Mouse (Mus musculus): ENCODE data around the gene Ccdc142. TPM values are rescaled to one million over a fixed set of nuclear protein-coding genes. Genes with fewer than 3 reads are reported as not detected.

Ccdc142 gene
- 16.0 TPM for total RNA-seq (2023)

DNA sequence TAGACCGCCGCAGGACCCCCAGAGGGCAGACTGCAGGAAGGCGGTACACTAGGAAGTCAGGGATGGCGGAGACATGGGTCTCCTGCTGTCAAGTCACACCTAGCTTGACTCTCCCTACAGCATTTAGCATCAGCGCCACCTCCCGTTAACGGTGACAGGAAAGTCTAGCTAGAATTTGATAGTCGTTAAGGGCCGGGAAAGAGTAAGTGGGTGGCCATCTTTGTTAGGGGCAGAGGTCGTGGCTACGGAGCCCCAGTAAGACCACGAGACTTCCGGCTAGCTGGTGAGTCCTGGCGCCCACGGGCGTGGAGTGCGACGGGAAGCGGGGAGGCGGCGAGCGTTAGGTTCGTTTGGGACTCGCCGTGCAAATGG is at the start of gene Ccdc142, which contains the start of gene Gm42688:
Gene Ccdc142 (plus strand): TSS at position 286 of the 372 bp plus-strand sequence.
Gene Gm42688 (plus strand): TSS at position 302 of the 372 bp plus-strand sequence.

DNA sequence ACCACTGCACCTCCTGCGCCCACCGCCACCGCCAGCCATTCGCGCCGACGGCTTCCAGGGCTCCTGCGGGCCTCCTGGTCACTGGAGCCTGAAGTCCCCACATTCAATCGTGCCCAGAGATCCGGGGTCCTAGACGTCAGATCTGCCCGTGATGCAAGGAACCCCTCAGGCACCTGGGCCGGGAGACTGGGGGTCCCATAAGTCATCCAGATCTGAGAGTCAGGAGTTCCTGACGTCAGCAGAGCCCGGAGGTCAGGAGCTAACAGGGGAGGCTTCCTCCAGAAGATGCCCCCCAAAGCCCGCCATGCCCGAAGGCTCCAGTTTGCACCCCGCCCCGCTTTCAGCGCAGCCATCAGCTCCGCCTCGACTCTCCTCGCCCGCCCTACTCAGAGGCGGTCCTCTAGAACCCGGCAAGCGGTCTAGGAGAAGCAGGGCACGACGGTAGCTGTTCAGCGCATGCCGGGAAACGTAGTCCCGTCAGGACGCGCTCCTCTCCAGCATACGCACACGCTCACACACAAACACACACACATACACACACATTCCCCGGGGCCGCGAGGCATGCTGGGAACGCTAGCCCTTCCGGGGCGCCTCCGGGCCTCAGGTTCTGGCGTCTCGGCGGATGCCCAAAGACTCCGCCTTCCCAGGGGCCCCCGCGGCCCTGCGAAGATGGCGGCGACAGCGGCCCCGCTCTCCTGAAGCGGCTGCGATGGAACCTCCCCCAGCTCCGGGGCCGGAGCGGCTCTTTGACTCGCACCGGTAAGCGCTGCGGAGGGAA is 47.1 kb upstream of the Ccdc142 start, which contains the start of gene Aup1:
Gene Aup1 (plus strand): TSS at position 448 of the 778 bp plus-strand sequence.

DNA sequence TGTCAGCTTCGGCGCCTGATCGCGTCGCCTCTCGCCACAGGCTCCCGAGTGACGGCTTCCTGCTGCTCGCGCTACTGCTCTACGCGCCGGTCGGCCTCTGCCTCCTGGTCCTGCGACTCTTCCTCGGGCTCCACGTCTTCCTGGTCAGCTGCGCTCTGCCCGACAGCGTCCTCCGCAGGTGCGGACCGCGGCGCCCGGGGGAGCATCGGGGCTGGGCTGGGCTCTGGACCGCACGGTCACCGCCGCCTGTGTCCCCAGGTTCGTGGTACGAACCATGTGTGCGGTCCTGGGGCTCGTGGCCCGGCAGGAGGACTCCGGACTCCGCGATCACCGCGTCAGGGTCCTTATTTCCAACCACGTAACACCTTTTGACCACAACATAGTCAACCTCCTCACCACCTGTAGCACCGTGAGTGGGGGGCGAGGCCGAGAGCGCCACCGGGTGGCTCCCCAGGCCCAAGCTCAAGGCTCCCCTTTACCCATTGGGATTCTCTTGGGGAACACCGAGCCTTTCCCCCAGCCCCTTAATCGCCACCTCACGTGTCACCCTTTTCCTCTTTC is 46.5 kb upstream of the Ccdc142 start, which contains the start of gene Htra2:
Gene Htra2 (minus strand): TSS at position 403 of the 561 bp plus-strand sequence.

GRCm38 (mm10) chr6:83057790-83058189 is 43.6 kb upstream of the Ccdc142 start, which contains the start of gene Dqx1:
Gene Dqx1, plus strand, starts transcription at chr6:83057844.

GRCm38 (mm10) chr6:83070247-83070310 is 31.3 kb upstream of the Ccdc142 start, which contains the start of gene Tlx2:
Gene Tlx2, minus strand, starts transcription at chr6:83070293.

DNA sequence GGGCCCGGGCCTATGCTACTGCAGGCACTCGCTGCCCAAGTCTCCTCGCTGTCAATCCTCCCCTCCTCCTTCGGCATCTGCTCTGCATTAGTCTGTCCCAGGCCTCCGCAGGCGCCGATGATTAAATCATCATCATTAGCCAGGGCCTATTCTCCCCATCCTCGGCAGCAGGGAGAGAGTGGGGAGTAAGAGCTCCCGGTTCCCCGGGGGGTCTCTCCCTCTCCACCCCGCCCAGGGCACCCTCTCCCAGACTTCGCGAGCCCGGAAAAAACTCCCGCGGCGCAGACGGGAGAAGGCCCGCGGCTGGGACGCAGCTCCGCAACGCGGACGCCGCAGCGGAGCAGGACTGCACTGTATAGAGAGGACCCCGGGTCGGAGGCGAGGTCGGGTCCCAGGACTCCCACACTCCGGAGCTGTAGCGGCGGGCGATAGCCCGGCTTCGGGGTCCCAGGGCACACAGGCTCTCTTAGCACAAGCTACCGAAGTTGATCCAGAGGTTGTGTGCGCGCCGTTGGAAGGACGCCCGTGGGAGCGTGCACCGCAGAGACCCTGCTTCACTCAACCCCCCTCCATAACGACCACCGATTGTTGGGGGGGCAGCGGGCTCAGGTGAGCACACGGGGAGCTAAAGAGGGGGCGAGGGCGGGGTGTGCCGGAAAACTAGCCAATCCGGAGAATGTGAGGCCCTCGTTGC is 23.6 kb upstream of the Ccdc142 start, which contains the start of gene Pcgf1:
Gene Pcgf1 (plus strand): TSS at position 240 of the 694 bp plus-strand sequence.

GRCm38 (mm10) chr6:83086121-83087035 is 15.0 kb upstream of the Ccdc142 start, which contains the start of gene Lbx2:
Gene Lbx2, plus strand, starts transcription at chr6:83086367.

DNA sequence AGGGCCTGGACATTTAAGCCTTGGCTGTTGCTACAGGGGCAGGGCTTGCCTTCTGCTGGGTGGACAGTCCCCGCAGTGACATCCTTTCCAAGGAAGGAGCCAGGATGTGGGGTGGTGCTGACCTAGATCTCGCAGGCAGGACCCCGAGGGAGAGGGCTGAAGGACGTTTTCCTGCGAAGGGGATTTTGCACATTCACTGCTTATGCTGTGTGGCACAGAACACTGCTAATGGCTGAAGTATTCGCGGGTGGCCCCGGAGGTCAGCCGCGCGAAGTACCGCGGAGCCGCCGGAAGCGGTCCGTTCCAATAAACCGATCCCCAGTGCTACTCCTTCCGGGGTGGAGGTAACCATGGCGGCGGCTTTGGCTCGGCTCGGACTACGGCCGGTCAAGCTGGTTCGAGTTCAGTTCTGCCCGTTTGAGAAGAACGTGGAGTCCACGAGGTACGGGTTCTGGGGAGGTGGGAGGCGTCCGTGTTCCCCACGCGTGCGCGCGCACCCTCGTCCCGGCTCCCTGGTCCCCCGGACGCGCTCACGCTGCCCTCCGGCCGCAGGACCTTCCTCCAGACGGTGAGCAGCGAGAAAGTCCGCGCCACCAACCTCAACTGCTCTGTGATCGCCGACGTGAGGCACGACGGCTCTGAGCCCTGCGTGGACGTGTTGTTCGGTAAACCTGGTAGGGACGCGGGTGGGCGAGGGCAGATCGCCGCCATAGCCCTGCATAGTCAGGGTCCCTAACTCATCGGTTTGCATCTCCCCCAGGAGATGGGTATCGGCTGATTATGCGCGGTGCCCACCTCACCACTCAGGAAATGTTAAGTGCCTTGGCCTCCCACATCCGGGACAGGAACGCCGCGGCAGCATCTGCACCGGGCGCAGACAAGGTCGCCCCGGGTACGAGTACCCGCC is 7.6 kb downstream of the Ccdc142 start, which contains the start of gene Mrpl53:
Gene Mrpl53 (plus strand): TSS at position 279 of the 907 bp plus-strand sequence.

DNA sequence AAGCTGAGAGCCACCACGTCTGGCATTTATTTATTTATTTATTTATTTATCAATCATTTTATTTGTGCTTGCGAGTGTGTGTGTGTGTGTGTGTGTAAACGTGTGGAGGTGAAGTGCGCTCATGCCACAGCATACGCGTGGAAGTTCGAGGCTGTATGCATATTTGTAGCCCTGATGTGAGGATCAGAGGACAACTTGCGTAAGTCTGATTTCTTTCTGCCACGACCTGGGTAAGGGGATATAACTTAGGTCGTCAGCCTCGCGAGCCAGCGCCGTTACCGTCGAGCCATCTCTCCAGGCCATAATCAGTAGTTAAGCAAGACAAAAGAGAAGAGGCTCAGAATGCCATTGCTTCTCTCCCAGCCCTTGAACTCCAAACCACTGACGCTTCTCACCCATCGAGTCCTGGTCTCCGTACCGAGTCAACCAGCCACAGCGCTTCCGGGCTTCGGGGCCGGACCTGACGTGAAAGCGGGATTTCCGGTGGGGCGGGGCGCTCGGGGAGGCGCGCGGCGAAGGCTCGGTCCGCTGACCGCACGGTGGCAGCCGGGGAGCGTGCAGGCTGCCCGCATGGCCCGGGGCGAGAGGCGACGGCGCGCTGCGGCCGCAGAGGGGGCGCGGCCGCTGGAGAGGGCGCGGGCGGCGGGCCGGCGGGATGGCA is 13.7 kb downstream of the Ccdc142 start, which contains the start of gene Mogs:
Gene Mogs (plus strand): TSS at position 486 of the 661 bp plus-strand sequence.

GRCm38 (mm10) chr6:83120930-83121862 is 19.8 kb downstream of the Ccdc142 start, which contains the start of gene Wbp1:
Gene Wbp1, minus strand, starts transcription at chr6:83121559.

DNA sequence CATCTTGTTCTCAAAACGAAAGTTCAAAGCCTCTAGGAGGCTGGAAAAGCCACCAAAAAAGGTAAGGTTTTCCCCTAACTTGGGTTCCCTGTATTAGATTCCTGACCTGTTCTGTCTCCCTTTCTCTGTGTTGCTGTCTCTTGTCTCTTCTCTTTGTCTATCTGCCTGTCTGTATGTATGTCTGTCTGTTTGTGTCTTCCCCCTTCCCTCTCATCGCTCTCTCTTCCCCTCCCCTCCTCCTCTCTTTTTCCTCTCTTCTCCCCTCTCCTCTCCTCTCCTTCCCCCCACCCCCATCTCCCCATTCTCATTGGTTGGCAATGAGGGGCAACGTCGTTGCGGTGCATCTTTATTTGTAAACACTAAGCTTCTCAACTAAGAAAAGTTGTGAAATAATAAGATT is 23.9 kb downstream of the Ccdc142 start, which contains the start of gene Ino80b:
Gene Ino80b (minus strand): TSS at position 101 of the 400 bp plus-strand sequence.

DNA sequence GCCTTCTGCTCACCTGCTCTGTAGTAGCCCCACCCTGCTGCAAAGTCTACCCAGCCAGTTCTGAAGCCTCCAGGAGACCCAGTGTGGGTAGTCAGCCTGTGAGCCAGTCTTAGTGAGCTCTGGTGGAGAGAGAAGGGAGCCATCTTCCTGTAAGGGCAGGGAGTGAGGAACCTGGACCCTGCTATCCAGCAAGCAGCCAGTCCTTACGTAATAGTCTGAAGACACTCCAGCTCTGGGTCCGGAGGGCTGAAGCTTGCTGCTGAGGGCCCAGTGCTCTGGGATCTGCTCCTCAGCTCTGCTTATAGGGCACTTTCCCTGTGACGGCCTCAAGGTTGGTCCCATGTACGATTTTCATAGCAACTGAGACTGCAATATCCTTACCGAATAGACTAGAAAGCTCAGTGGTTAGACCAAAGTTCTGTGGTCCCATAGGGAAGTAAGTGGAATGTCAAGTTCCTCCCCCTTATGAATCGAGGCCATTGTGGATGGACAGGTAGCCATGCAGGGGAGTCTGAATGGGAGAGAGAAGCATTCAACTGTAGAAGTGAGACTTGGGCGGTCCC is 33.6 kb downstream of the Ccdc142 start, which contains the start of gene Rtkn:
Gene Rtkn (plus strand): TSS at position 513 of the 563 bp plus-strand sequence.

DNA sequence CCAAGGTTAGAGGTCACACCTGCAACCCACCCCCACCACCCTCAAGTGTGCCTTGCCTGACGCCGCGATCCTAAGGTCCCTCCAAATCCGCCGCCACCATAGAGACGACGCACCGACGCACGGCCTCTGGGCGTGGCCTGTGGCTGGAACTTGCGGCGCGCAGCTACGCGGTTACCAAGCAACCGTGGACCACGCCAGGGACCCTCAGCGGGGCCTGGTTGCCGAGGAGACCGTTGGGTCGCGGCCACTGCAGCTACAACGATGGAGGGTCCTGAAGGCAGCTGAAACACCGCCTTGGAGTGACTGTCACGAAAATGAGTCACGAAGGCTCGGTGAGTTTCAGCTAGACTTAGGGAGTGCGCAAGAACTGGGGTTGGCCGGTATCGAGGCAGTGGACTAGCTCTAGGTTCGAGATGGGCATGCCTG is 54.9 kb downstream of the Ccdc142 start, which contains the start of the genes Wdr54 and 1700003E16Rik:
Gene Wdr54 (minus strand): TSS at position 139 of the 426 bp plus-strand sequence.
Gene 1700003E16Rik (plus strand): TSS at position 146 of the 426 bp plus-strand sequence.

Other genes starting within 250 kb of the Ccdc142 start
- gene Sema4f, start 161.8 kb upstream of the Ccdc142 start, total RNA-seq (2023): 31.7 TPM
- not detected for gene M1ap, start 154.7 kb upstream of the Ccdc142 start, total RNA-seq (2023)
- 20.4 TPM for gene Dok1, start 68.1 kb upstream of the Ccdc142 start, total RNA-seq (2023)
- gene Loxl3, start 67.4 kb upstream of the Ccdc142 start, total RNA-seq (2023): not detected
- 325 TPM for gene Aup1, start 47.1 kb upstream of the Ccdc142 start, total RNA-seq (2023)
- gene Htra2, start 46.3 kb upstream of the Ccdc142 start, total RNA-seq (2023): 27.9 TPM
- gene Dqx1, start 43.8 kb upstream of the Ccdc142 start, total RNA-seq (2023): 15.2 TPM
- not detected for gene Tlx2, start 31.3 kb upstream of the Ccdc142 start, total RNA-seq (2023)
- 32.1 TPM for gene Pcgf1, start 23.7 kb upstream of the Ccdc142 start, total RNA-seq (2023)
- not detected for gene Lbx2, start 15.2 kb upstream of the Ccdc142 start, total RNA-seq (2023)
- 9.5 TPM for gene Gm42688, start within 50 bp of the Ccdc142 start, total RNA-seq (2023)
- gene Mrpl53, start 7.4 kb downstream of the Ccdc142 start, total RNA-seq (2023): 28.5 TPM
- gene Mogs, start 13.9 kb downstream of the Ccdc142 start, total RNA-seq (2023): 33.9 TPM
- gene Wbp1, start 20.0 kb downstream of the Ccdc142 start, total RNA-seq (2023): 42.7 TPM
- gene Ino80b, start 23.8 kb downstream of the Ccdc142 start, total RNA-seq (2023): 33.8 TPM
- not detected for gene Rtkn, start 33.9 kb downstream of the Ccdc142 start, total RNA-seq (2023)
- not detected for gene Wdr54, start 54.8 kb downstream of the Ccdc142 start, total RNA-seq (2023)
- gene 1700003E16Rik, start 54.8 kb downstream of the Ccdc142 start, total RNA-seq (2023): not detected
- 103 TPM for gene Dctn1, start 64.3 kb downstream of the Ccdc142 start, total RNA-seq (2023)
- gene Slc4a5, start 118.2 kb downstream of the Ccdc142 start, total RNA-seq (2023): not detected
- 26.2 TPM for gene Mthfd2, start 224.3 kb downstream of the Ccdc142 start, total RNA-seq (2023)
- gene Mob1a, start 224.4 kb downstream of the Ccdc142 start, total RNA-seq (2023): 102 TPM
- 30.7 TPM for gene Bola3, start 247.5 kb downstream of the Ccdc142 start, total RNA-seq (2023)

All from CD8-positive naive resting alpha-beta T cell, adult 57 days (primary cell).